Mouse (Mus musculus): ENCODE measurements around the gene Upf2. TPM values are rescaled to one million over a fixed set of nuclear protein-coding genes. Genes with fewer than 3 reads are reported as not detected.
A peak's percentile ranks its signal among the peaks of the same experiment; 100 is the strongest.

Upf2 gene
- polyA plus RNA-seq (2012; rRNA removed): 2.3 and 4.5 TPM in 2 replicates

DNA sequence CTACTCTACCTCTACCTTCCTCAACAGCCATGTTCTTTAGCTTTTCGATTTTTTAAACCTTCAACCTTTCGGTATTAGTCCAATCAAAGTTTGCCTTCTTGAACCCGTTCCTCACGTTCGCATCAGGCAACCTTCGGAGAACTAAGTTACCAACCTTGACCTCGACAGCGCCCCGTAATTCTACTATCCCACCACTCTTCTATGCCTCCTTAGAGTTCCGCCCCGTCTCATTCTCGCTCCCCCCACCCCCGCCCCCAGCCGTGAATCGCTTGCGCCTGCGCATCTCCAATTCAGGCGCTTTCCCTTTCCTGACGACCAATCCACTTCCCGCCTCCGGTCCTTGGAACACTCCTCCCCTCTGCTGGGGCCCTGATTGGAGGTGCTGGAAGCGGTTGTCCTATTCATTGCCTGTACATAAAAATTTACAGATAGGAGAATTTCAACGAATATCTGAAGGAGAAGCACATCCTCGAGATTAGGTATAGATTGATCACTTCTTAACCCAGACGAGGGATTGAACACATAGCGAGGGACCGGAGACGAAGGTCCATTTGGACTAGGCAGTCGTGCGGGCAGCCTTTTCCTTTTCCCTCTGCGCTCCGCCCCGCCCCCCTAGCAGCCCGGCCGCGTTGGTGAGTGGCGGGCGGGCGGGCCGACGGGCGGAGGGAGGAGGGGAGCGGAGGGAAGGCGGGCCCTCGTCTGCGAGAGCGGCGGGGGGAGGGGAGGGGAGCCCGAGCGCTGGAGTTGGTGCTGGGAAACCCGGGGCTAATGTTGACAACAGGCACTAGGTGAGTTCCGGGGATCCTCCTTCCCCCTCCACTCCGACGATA, at the start of gene Upf2:
TSS of gene Upf2 (plus strand) at position 704 of the 830 bp plus-strand sequence.
- TF ChIP-seq POLR2A (IDR thresholded peaks at IDR 0.05; ENCODE audit: borderline replicate concordance, extremely low read depth, low read depth, low read length): peak; percentile 64; the same call in 1 of the 2 replicates
- TF ChIP-seq CTCF (IDR thresholded peaks at IDR 0.05; ENCODE audit: insufficient read depth, low read length): no peak
- Histone ChIP-seq H3K4me1 (ENCODE audit: control insufficient read depth, insufficient read depth, low read length) (peaks cover 6% of the 10 kb centered on the region), H3K4me3 (replicated peaks; ENCODE audit: extremely low read depth, low read depth, low read length) (peak within 1 kb of the TSS; percentile 100)
- under 1% methylated on average over 42 of the region's 54 CpGs for WGBS
- DNase-seq: peak; percentile 90

DNA sequence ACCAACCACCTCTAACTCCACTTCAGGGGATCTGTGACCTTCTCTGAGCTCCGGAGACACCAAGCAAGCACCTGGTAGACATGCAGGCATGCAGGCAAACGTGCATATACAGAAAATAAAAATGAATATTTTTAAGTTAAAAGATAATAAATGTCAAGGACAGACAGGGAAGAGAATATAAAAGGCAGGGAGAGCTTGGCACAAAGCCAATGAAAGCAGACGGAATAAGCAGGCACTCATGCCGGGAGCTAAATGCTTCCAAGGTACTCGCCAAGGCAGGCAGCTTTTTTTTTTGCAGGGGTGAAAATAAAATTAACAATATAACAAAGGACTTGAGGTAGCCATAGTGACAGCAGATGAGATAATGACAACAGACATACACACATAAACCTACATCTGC, 45.2 kb upstream of the Upf2 start:
- no peak overlapping the region for H3K4me3 ChIP-seq (replicated peaks; ENCODE audit: extremely low read depth, low read depth, low read length)
- WGBS: 35% methylated on average over 5 of the region's 5 CpGs
- TF ChIP-seq CTCF (IDR thresholded peaks at IDR 0.05; ENCODE audit: insufficient read depth, low read length) (no peak), POLR2A (IDR thresholded peaks at IDR 0.05; ENCODE audit: borderline replicate concordance, extremely low read depth, low read depth, low read length) (no peak)
- DNase-seq: no peak
- H3K4me1 ChIP-seq (ENCODE audit: control insufficient read depth, insufficient read depth, low read length): no peaks in the 10 kb centered on the region

DNA sequence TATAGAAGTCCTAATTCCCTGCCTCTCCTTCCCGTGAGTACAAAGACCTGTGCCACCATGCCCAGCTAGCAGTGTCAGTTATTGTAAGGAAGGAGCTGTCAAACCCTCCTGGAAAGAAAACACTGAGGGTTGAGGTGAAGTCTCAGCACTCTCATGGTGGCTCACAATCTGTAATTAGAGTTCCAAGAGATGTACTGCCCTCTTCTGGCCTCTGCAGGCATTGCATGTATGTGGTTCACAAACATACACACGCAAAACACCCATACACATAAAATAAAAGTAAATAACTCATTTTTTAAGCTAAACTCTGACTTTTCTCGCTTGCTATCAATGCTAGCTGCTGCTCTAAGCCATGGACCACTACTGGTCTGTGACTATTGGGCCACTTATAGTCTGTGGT, 44.6 kb upstream of the Upf2 start:
- DNase-seq: peak; percentile 17
- WGBS: 56% methylated on average over 3 of the region's 3 CpGs
- Histone ChIP-seq H3K4me3 (replicated peaks; ENCODE audit: extremely low read depth, low read depth, low read length) (no peak overlapping the region), H3K4me1 (ENCODE audit: control insufficient read depth, insufficient read depth, low read length) (no peaks in the 10 kb centered on the region)
- no peak for TF ChIP-seq POLR2A (IDR thresholded peaks at IDR 0.05; ENCODE audit: borderline replicate concordance, extremely low read depth, low read depth, low read length)
- TF ChIP-seq CTCF (IDR thresholded peaks at IDR 0.05; ENCODE audit: insufficient read depth, low read length): no peak

DNA sequence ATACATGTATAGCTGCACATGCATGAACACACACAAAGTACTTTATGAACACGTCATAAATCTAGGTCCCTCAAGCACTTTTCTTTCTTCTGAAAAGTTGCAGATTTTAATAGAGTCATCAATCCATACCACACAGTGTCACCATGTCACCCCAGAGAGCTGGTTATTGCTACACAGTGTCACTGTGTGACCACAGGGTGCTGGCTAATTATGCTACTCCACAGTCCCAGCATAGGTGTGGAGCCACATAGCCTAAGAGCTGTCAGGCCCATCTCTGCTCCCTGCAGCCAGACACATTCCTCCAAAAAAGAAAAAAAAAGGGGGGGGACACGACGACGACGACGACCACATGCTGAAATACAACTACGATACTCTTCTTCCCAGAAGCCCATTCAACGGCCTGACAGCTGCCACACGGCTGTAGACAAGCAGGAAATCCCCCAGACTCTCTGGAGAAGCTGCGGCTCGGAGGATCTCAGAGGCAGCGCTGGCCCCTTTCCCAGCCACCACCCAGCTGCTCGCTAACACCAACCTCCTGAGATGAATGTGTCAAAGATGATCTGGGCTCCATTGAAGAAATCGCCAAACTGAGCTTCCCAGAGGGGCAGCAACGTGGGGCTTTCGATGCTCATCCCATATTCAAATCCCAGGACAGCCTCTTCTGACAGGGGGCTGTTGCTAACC, 39.8 kb upstream of the Upf2 start:
- 68% methylated on average over 16 of the region's 16 CpGs for WGBS
- H3K4me1 ChIP-seq (ENCODE audit: control insufficient read depth, insufficient read depth, low read length): no peaks in the 10 kb centered on the region
- H3K4me3 ChIP-seq (replicated peaks; ENCODE audit: extremely low read depth, low read depth, low read length): no peak overlapping the region
- DNase-seq: no peak
- TF ChIP-seq CTCF (IDR thresholded peaks at IDR 0.05; ENCODE audit: insufficient read depth, low read length): no peak
- TF ChIP-seq POLR2A (IDR thresholded peaks at IDR 0.05; ENCODE audit: borderline replicate concordance, extremely low read depth, low read depth, low read length): no peak

DNA sequence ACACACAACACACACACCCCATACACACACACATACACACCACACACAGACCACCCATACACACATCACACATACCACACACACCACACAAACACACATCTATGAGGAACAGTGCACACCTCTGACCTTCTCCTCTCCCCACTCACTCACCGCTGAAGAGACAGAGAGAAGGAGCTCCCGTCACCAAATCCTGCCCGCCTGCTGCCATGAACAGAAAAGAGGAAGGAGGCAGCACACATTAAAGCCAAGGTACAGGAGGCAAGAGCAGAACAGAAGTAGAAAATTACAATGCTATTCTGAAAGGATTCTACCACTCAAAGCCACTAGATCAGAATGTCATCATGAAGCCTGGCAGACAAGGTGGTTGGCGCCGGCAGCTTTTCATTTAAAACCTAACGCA, 28.4 kb upstream of the Upf2 start:
- DNase-seq: no peak
- 88% methylated on average over 6 of the region's 6 CpGs for WGBS

DNA sequence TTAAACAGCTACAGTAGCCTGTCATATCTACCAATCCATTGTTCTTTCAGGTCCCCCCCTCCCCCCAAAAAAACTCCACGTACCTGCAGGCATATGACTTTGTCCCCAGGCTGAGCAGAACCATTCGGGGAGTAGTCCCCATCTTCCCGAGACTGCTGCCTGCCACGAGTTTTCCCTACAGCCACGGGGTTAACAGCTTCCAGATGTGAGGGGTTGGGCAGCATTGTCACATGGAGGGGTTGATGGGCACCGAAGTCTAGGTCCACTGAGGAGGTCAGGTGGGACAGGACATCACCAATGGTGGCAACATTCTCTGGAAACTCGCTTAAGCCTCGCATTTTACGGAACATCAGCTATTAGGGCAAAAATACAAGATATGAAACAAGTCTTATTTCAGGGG, 27.5 kb upstream of the Upf2 start:
- no peaks in the 10 kb centered on the region for H3K4me1 ChIP-seq (ENCODE audit: control insufficient read depth, insufficient read depth, low read length)
- 79% methylated on average over 9 of the region's 9 CpGs for WGBS
- DNase-seq: no peak
- no peak overlapping the region for H3K4me3 ChIP-seq (replicated peaks; ENCODE audit: extremely low read depth, low read depth, low read length)
- TF ChIP-seq CTCF (IDR thresholded peaks at IDR 0.05; ENCODE audit: insufficient read depth, low read length): no peak
- no peak for TF ChIP-seq POLR2A (IDR thresholded peaks at IDR 0.05; ENCODE audit: borderline replicate concordance, extremely low read depth, low read depth, low read length)

More for the DNA sequence above, 28.4 kb upstream of the Upf2 start:
- no peaks in the 10 kb centered on the region for H3K4me1 ChIP-seq (ENCODE audit: control insufficient read depth, insufficient read depth, low read length)
- TF ChIP-seq POLR2A (IDR thresholded peaks at IDR 0.05; ENCODE audit: borderline replicate concordance, extremely low read depth, low read depth, low read length): no peak
- no peak for TF ChIP-seq CTCF (IDR thresholded peaks at IDR 0.05; ENCODE audit: insufficient read depth, low read length)
- H3K4me3 ChIP-seq (replicated peaks; ENCODE audit: extremely low read depth, low read depth, low read length): no peak overlapping the region

DNA sequence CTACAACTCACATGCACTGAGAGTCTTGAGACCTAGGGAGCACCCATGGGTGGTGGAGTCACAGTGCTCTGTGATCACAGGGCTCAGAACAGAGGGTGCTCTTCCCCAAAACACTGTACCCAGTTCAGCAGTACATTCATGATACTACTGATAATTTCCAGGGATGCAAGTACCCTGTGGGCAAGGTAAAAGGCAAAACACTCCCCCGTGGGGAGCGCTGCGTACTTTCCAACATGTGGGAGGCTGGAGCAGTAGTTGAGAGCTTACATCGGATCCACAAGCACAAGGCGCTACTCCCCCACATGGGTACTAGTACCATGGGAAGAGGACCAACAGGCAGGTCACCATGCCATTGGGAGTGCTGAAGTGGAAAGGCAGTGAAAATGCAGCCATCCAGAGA, 23.8 kb upstream of the Upf2 start:
- DNase-seq: no peak
- WGBS: 92% methylated on average over 5 of the region's 5 CpGs
- H3K4me1 ChIP-seq (ENCODE audit: control insufficient read depth, insufficient read depth, low read length): no peaks in the 10 kb centered on the region
- no peak for TF ChIP-seq POLR2A (IDR thresholded peaks at IDR 0.05; ENCODE audit: borderline replicate concordance, extremely low read depth, low read depth, low read length)
- TF ChIP-seq CTCF (IDR thresholded peaks at IDR 0.05; ENCODE audit: insufficient read depth, low read length): no peak
- H3K4me3 ChIP-seq (replicated peaks; ENCODE audit: extremely low read depth, low read depth, low read length): no peak overlapping the region

DNA sequence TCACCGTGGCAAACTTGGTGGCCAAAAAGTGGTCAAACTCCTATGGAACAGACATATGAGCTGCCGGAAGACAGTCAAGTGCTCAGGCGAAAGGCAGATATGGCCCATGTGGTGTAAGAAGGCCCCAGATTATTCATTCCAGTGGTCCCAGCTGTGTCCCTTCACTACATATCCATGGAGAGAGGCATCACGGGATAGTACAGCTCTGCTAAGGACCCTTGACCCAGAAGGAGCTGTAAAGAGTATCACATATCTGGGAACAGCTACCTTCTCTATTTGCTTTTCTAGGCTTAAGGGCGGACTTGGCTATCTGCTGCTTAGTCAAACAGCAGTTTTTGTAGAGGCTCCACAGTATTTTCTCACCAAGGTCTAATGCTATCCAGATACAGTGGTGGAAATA, 21.5 kb upstream of the Upf2 start:
- 76% methylated on average over 5 of the region's 5 CpGs for WGBS
- Histone ChIP-seq H3K4me1 (ENCODE audit: control insufficient read depth, insufficient read depth, low read length) (no peaks in the 10 kb centered on the region), H3K4me3 (replicated peaks; ENCODE audit: extremely low read depth, low read depth, low read length) (no peak overlapping the region)
- DNase-seq: no peak
- no peak for TF ChIP-seq CTCF (IDR thresholded peaks at IDR 0.05; ENCODE audit: insufficient read depth, low read length)
- TF ChIP-seq POLR2A (IDR thresholded peaks at IDR 0.05; ENCODE audit: borderline replicate concordance, extremely low read depth, low read depth, low read length): no peak

DNA sequence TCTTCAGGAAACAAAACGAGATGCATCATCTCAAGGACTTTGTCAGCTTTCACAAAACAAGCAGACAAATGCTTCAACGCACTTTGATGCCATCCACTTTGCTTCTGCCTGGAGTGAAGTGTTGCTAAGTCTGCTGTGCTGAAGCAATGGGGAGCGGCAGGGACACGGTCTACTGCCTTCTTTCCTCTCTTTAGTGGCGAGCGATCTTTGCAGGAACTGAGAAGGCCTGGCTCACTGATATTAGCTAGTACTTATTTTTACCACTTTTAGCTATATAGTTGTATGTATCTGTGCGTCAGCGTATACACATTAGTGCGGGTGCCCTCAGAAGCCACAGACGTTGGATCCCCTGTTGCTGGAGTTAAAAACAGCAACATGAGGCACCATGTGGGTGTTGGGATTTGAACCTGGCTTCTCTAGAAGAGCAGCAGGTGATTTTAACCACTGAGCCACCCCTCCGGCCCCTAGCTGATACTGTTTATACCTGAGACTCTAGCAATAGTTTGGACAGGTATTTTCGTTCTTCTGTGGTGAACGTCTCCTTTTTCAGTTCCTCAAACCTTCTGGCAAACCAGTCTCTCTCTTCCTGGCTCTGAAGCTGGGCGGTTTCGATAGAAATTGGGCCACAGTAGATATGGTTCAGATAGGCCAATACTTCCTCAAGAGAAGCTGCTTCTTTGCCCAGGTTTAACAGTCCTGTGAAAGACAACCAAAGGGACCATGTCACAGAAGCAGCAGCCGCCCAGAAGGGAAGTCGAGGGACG, 20.8 kb upstream of the Upf2 start:
- H3K4me3 ChIP-seq (replicated peaks; ENCODE audit: extremely low read depth, low read depth, low read length): no peak overlapping the region
- TF ChIP-seq POLR2A (IDR thresholded peaks at IDR 0.05; ENCODE audit: borderline replicate concordance, extremely low read depth, low read depth, low read length) (no peak), CTCF (IDR thresholded peaks at IDR 0.05; ENCODE audit: insufficient read depth, low read length) (no peak)
- 78% methylated on average over 18 of the region's 18 CpGs for WGBS
- H3K4me1 ChIP-seq (ENCODE audit: control insufficient read depth, insufficient read depth, low read length): no peaks in the 10 kb centered on the region
- no peak for DNase-seq

Data from lung, adult 2 months (tissue).